Mouse (Mus musculus): ENCODE results near the gene 1600012H06Rik.
"Not testable (repeated sequence)": the region's sequence is repeated elsewhere in the genome, so short reads cannot be mapped to it uniquely, and the experiment has no call there.

Gene 1600012H06Rik

GRCm38 (mm10) chr17:14944551-14944950, 1.6 kb downstream of the 1600012H06Rik start:
- no peak for DNase-seq

GRCm38 (mm10) chr17:14949161-14949827, 6.3 kb downstream of the 1600012H06Rik start:
- DNase-seq, result no peak

- DNase-seq, result no peak
These were observed 10.5 kb downstream of the 1600012H06Rik start for GRCm38 (mm10) chr17:14953452-14953851.

- no peak for DNase-seq
These were observed 15.8 kb downstream of the 1600012H06Rik start for GRCm38 (mm10) chr17:14958686-14959327.

- peak; percentile 10 to 12 for DNase-seq
These were observed 17.0 kb downstream of the 1600012H06Rik start for GRCm38 (mm10) chr17:14959979-14960378.

GRCm38 (mm10) chr17:14960520-14960919, 17.5 kb downstream of the 1600012H06Rik start:
- DNase-seq, result peak; percentile 27 to 46

GRCm38 (mm10) chr17:14960951-14961556, 18.1 kb downstream of the 1600012H06Rik start, which contains the start of gene Phf10:
Gene Phf10, minus strand, starts transcription at chr17:14961273.
- DNase-seq, result peak; percentile 51 to 72

GRCm38 (mm10) chr17:14961557-14962154, 18.7 kb downstream of the 1600012H06Rik start:
- not testable (repeated sequence) for DNase-seq

GRCm38 (mm10) chr17:14968373-14968913, 25.5 kb downstream of the 1600012H06Rik start:
- DNase-seq, result not testable (repeated sequence)

- not testable (repeated sequence) for DNase-seq
These were observed 34.9 kb downstream of the 1600012H06Rik start for GRCm38 (mm10) chr17:14977718-14978361.

- DNase-seq, result not testable (repeated sequence)
These were observed 35.5 kb downstream of the 1600012H06Rik start, which contains the start of the genes 9030025P20Rik and Gm3417 for GRCm38 (mm10) chr17:14978362-14979038. Gene 9030025P20Rik, plus strand, starts transcription at chr17:14978468. Gene Gm3417, minus strand, starts transcription at chr17:14978790.

GRCm38 (mm10) chr17:14990116-14990702, 47.2 kb downstream of the 1600012H06Rik start:
- DNase-seq, result not testable (repeated sequence)

GRCm38 (mm10) chr17:14992522-14993138, 49.6 kb downstream of the 1600012H06Rik start:
- DNase-seq, result not testable (repeated sequence)

- not testable (repeated sequence) for DNase-seq
These were observed 50.3 kb downstream of the 1600012H06Rik start for GRCm38 (mm10) chr17:14993139-14993832.

GRCm38 (mm10) chr17:14994140-14994539, 51.2 kb downstream of the 1600012H06Rik start:
- DNase-seq, result not testable (repeated sequence)

- not testable (repeated sequence) for DNase-seq
These were observed 57.1 kb downstream of the 1600012H06Rik start for GRCm38 (mm10) chr17:15000047-15000446.

GRCm38 (mm10) chr17:15009088-15009487, 66.1 kb downstream of the 1600012H06Rik start:
- not testable (repeated sequence) for DNase-seq
